In the genomic region with DNA sequence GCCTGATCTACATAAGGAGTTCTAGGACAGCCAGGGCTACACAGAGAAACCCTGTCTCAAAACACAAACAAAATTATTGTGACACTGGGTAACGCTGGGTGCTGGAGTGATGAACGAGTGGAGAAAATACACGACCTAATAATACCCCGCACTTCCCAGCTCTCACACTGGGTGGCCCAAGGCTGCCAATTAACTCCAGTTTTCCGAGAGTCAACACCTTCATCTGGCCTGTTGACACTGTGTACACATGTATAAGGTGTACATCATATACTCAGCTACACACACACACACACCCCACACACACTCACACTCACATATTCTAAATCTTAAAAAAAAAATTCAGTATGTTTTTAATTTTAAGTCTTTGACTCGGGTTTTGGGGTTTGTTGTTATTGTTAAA, we compare ENCODE assay signal across 25 mouse cellular contexts. TPM values are rescaled to one million over a fixed set of nuclear protein-coding genes. Genes with fewer than 3 reads are reported as not detected.
DNase-seq lines count a peak whose midpoint lies in the region; ATAC-seq and TF ChIP-seq lines count a peak whose summit lies in the region.
"Had no signal": no experiment of that assay in that cellular context is flagged by ENCODE, and none has a peak within 500 bp of the region (broad histone marks: within the 10 kb centered on the region; RNA-seq: fewer than 3 reads in every experiment).

No protein-coding gene starts in this region.

- no peak for DNase-seq in forebrain, embryonic 14.5 days (ENCODE audit: low spot score)
- DNase-seq in midbrain, embryonic 11.5 days (ENCODE audit: low spot score, missing footprints) = no peak
- DNase-seq in midbrain, postnatal 0 days (ENCODE audit: low spot score) = no peak
- DNase-seq in stomach, postnatal 0 days (ENCODE audit: low spot score) = no peak
- DNase-seq: adrenal gland, postnatal 25 days; cerebellum, adult 8-10 months; cerebellum, postnatal 36 days; gastrocnemius, postnatal 36 days; heart, postnatal 36 days; kidney, adult 11 months; left cerebral cortex, postnatal 4 days; lung, adult 18-20 months; retina, postnatal 1 day; right cerebral cortex, postnatal 25 days; thymus, adult 18-20 months; thymus, postnatal 36 days had no signal

- no peak for TF ChIP-seq EP300 in stomach, postnatal 0 days (optimal IDR thresholded peaks at IDR 0.05)

- H3K36me3 ChIP-seq in forebrain, embryonic 13.5 days (ENCODE audit: poor library complexity, severe bottlenecking) = peaks cover 58% of the 10 kb centered on the region
- peaks cover 57% of the 10 kb centered on the region for H3K36me3 ChIP-seq in forebrain, embryonic 14.5 days (ENCODE audit: control insufficient read depth, insufficient read depth, low read length)
- peaks cover 35% of the 10 kb centered on the region for H3K36me3 ChIP-seq in intestine, postnatal 0 days (ENCODE audit: control insufficient read depth, insufficient read depth)
- peaks cover 5% of the 10 kb centered on the region for H3K36me3 ChIP-seq in intestine, embryonic 16.5 days (ENCODE audit: control insufficient read depth, insufficient read depth, low read length)
- peaks cover 6% of the 10 kb centered on the region; the same call in 1 of the 2 replicates for H3K36me3 ChIP-seq in midbrain, embryonic 11.5 days (ENCODE audit: control insufficient read depth, insufficient read depth, low read length)
- H3K36me3 ChIP-seq in midbrain, postnatal 0 days (ENCODE audit: insufficient read depth, low read length) = peaks cover 28% of the 10 kb centered on the region
- H3K36me3 ChIP-seq in stomach, postnatal 0 days (ENCODE audit: control insufficient read depth, insufficient read depth, low read length) = peaks cover 7% of the 10 kb centered on the region

- no peak overlapping the region for H3K27ac ChIP-seq in forebrain, embryonic 13.5 days
- no peak overlapping the region for H3K27ac ChIP-seq in forebrain, embryonic 14.5 days (ENCODE audit: low read depth, low read length)
- H3K27ac ChIP-seq in intestine, postnatal 0 days (ENCODE audit: low read depth, low read length) = no peak overlapping the region
- H3K27ac ChIP-seq in intestine, embryonic 16.5 days (ENCODE audit: low read length) = no peak overlapping the region
- H3K27ac ChIP-seq in midbrain, embryonic 11.5 days (ENCODE audit: low read depth, low read length) = no peak overlapping the region
- no peak overlapping the region for H3K27ac ChIP-seq in midbrain, postnatal 0 days (ENCODE audit: low read depth, low read length)
- H3K27ac ChIP-seq in stomach, postnatal 0 days (replicated peaks) = no peak overlapping the region
- H3K27ac ChIP-seq: heart, embryonic 15.5 days; hindbrain, embryonic 15.5 days; neural tube, embryonic 12.5 days; stomach, embryonic 15.5 days had no signal

- no peak overlapping the region for H3K4me3 ChIP-seq in forebrain, embryonic 13.5 days
- no peak overlapping the region for H3K4me3 ChIP-seq in forebrain, embryonic 14.5 days (ENCODE audit: low read depth, low read length)
- H3K4me3 ChIP-seq in intestine, postnatal 0 days (ENCODE audit: low read depth, low read length) = no peak overlapping the region
- no peak overlapping the region for H3K4me3 ChIP-seq in intestine, embryonic 16.5 days (ENCODE audit: low read length)
- H3K4me3 ChIP-seq in midbrain, embryonic 11.5 days (ENCODE audit: low read depth, low read length) = no peak overlapping the region
- no peak overlapping the region for H3K4me3 ChIP-seq in midbrain, postnatal 0 days (ENCODE audit: low read depth, low read length)
- no peak overlapping the region for H3K4me3 ChIP-seq in stomach, postnatal 0 days (ENCODE audit: low read depth, low read length)
- H3K4me3 ChIP-seq: heart, embryonic 15.5 days; hindbrain, embryonic 15.5 days; megakaryocyte, embryonic 14.5 days; neural tube, embryonic 12.5 days; stomach, embryonic 15.5 days had no signal

- no peaks in the 10 kb centered on the region for H3K4me1 ChIP-seq in forebrain, embryonic 13.5 days
- H3K4me1 ChIP-seq in forebrain, embryonic 14.5 days (ENCODE audit: control insufficient read depth, insufficient read depth, low read length) = no peaks in the 10 kb centered on the region
- H3K4me1 ChIP-seq in intestine, postnatal 0 days (replicated peaks; ENCODE audit: control insufficient read depth, insufficient read depth, low read length) = no peaks in the 10 kb centered on the region
- H3K4me1 ChIP-seq in intestine, embryonic 16.5 days (ENCODE audit: control insufficient read depth, insufficient read depth, low read length) = no peaks in the 10 kb centered on the region
- no peaks in the 10 kb centered on the region for H3K4me1 ChIP-seq in midbrain, embryonic 11.5 days (ENCODE audit: control insufficient read depth, insufficient read depth, low read length)
- no peaks in the 10 kb centered on the region for H3K4me1 ChIP-seq in midbrain, postnatal 0 days (ENCODE audit: insufficient read depth, low read length)
- no peaks in the 10 kb centered on the region for H3K4me1 ChIP-seq in stomach, postnatal 0 days (replicated peaks; ENCODE audit: control insufficient read depth, insufficient read depth)
- H3K4me1 ChIP-seq: heart, embryonic 15.5 days; hindbrain, embryonic 15.5 days; megakaryocyte, embryonic 14.5 days; neural tube, embryonic 12.5 days; stomach, embryonic 15.5 days had no signal

- 90% methylated on average over 6 of the region's 6 CpGs for WGBS in forebrain, embryonic 13.5 days
- WGBS in forebrain, embryonic 14.5 days = 83% methylated on average over 6 of the region's 6 CpGs
- 91% methylated on average over 6 of the region's 6 CpGs for WGBS in intestine, postnatal 0 days
- 89% methylated on average over 6 of the region's 6 CpGs for WGBS in intestine, embryonic 16.5 days
- WGBS in midbrain, embryonic 11.5 days = 92% methylated on average over 6 of the region's 6 CpGs
- WGBS in midbrain, postnatal 0 days = 86% methylated on average over 6 of the region's 6 CpGs
- WGBS in stomach, postnatal 0 days = 87% methylated on average over 6 of the region's 6 CpGs

- no peaks in the 10 kb centered on the region for H3K9me3 ChIP-seq in forebrain, embryonic 13.5 days (replicated peaks)
- no peaks in the 10 kb centered on the region for H3K9me3 ChIP-seq in forebrain, embryonic 14.5 days (replicated peaks; ENCODE audit: control insufficient read depth, low read length)
- no peaks in the 10 kb centered on the region for H3K9me3 ChIP-seq in intestine, postnatal 0 days (ENCODE audit: control insufficient read depth)
- H3K9me3 ChIP-seq in intestine, embryonic 16.5 days (ENCODE audit: control insufficient read depth, low read length) = no peaks in the 10 kb centered on the region
- H3K9me3 ChIP-seq in midbrain, embryonic 11.5 days (ENCODE audit: control insufficient read depth, low read length) = no peaks in the 10 kb centered on the region
- no peaks in the 10 kb centered on the region for H3K9me3 ChIP-seq in midbrain, postnatal 0 days (ENCODE audit: low read length)
- H3K9me3 ChIP-seq in stomach, postnatal 0 days (ENCODE audit: control insufficient read depth, low read length) = no peaks in the 10 kb centered on the region
- H3K9me3 ChIP-seq: heart, embryonic 15.5 days; hindbrain, embryonic 15.5 days; neural tube, embryonic 12.5 days; stomach, embryonic 15.5 days had no signal

- TF ChIP-seq CTCF in intestine, postnatal 0 days (IDR thresholded peaks at IDR 0.05; ENCODE audit: low read depth) = peak; percentile 10; the same call in 1 of the 2 replicates
- TF ChIP-seq CTCF in midbrain, postnatal 0 days (IDR thresholded peaks at IDR 0.05) = no peak
- TF ChIP-seq CTCF in stomach, postnatal 0 days (IDR thresholded peaks at IDR 0.05; ENCODE audit: low read depth) = peak; percentile 28; the same call in 1 of the 2 replicates

- no peaks in the 10 kb centered on the region for H3K27me3 ChIP-seq in forebrain, embryonic 13.5 days
- no peaks in the 10 kb centered on the region for H3K27me3 ChIP-seq in forebrain, embryonic 14.5 days (replicated peaks; ENCODE audit: control insufficient read depth, insufficient read depth, low read length)
- no peaks in the 10 kb centered on the region for H3K27me3 ChIP-seq in intestine, postnatal 0 days (replicated peaks; ENCODE audit: control insufficient read depth, insufficient read depth, low read length)
- no peaks in the 10 kb centered on the region for H3K27me3 ChIP-seq in intestine, embryonic 16.5 days (replicated peaks; ENCODE audit: control insufficient read depth, insufficient read depth, low read length)
- no peaks in the 10 kb centered on the region for H3K27me3 ChIP-seq in midbrain, embryonic 11.5 days (ENCODE audit: control insufficient read depth, insufficient read depth, low read length)
- no peaks in the 10 kb centered on the region for H3K27me3 ChIP-seq in midbrain, postnatal 0 days (ENCODE audit: insufficient read depth, low read length)
- no peaks in the 10 kb centered on the region for H3K27me3 ChIP-seq in stomach, postnatal 0 days (ENCODE audit: control insufficient read depth, insufficient read depth, low read length)
- H3K27me3 ChIP-seq: heart, embryonic 15.5 days; hindbrain, embryonic 15.5 days; megakaryocyte, embryonic 14.5 days; neural tube, embryonic 12.5 days; stomach, embryonic 15.5 days had no signal

- ATAC-seq in forebrain, embryonic 13.5 days = 0 out of 2 replicates have a peak, but pooled peaks have one; percentile 53
- ATAC-seq in forebrain, embryonic 14.5 days = no peak
- no peak for ATAC-seq in intestine, postnatal 0 days
- no peak for ATAC-seq in intestine, embryonic 16.5 days
- ATAC-seq in midbrain, embryonic 11.5 days (ENCODE audit: low FRiP score) = 0 out of 2 replicates have a peak, but pooled peaks have one; percentile 54
- ATAC-seq in midbrain, postnatal 0 days (ENCODE audit: low FRiP score) = no peak
- ATAC-seq in stomach, postnatal 0 days (ENCODE audit: low FRiP score, low TSS enrichment) = 0 out of 2 replicates have a peak, but pooled peaks have one; percentile 59

- no peak overlapping the region for H3K9ac ChIP-seq in forebrain, embryonic 13.5 days
- H3K9ac ChIP-seq in forebrain, embryonic 14.5 days (ENCODE audit: low read length) = no peak overlapping the region
- H3K9ac ChIP-seq in intestine, postnatal 0 days (ENCODE audit: low read depth, low read length) = no peak overlapping the region
- no peak overlapping the region for H3K9ac ChIP-seq in intestine, embryonic 16.5 days (ENCODE audit: low read depth, low read length)
- H3K9ac ChIP-seq in midbrain, embryonic 11.5 days (ENCODE audit: low read length) = no peak overlapping the region
- no peak overlapping the region for H3K9ac ChIP-seq in midbrain, postnatal 0 days (replicated peaks; ENCODE audit: low read length, poor library complexity, severe bottlenecking)
- H3K9ac ChIP-seq in stomach, postnatal 0 days (ENCODE audit: low read length) = no peak overlapping the region
- H3K9ac ChIP-seq: heart, embryonic 15.5 days; hindbrain, embryonic 15.5 days; neural tube, embryonic 12.5 days; stomach, embryonic 15.5 days had no signal

- no peak overlapping the region for H3K4me2 ChIP-seq in forebrain, embryonic 13.5 days
- no peak overlapping the region for H3K4me2 ChIP-seq in forebrain, embryonic 14.5 days (ENCODE audit: low read length)
- H3K4me2 ChIP-seq in intestine, postnatal 0 days (replicated peaks; ENCODE audit: low read depth) = no peak overlapping the region
- H3K4me2 ChIP-seq in intestine, embryonic 16.5 days (ENCODE audit: low read depth, low read length) = no peak overlapping the region
- no peak overlapping the region for H3K4me2 ChIP-seq in midbrain, embryonic 11.5 days
- no peak overlapping the region for H3K4me2 ChIP-seq in midbrain, postnatal 0 days (ENCODE audit: low read depth, low read length, poor library complexity, severe bottlenecking)
- no peak overlapping the region for H3K4me2 ChIP-seq in stomach, postnatal 0 days (replicated peaks; ENCODE audit: low read depth)
- H3K4me2 ChIP-seq: heart, embryonic 15.5 days; hindbrain, embryonic 15.5 days; liver, embryonic 11.5 days; neural tube, embryonic 12.5 days; stomach, embryonic 15.5 days had no signal

RNA-seq across cellular contexts. Expression of a gene that starts 33.5 kb away (rescaled TPM):
- 82.6 and 85.4 TPM in 2 replicates for polyA plus RNA-seq in forebrain, embryonic 13.5 days (2015; fragmentation: Nextera tagmentation; extraction: Ambion mirVana)
- polyA plus RNA-seq in forebrain, embryonic 14.5 days (2014; fragmentation: Nextera tagmentation; extraction: Ambion mirVana) = 75.5 and 86.8 TPM in 2 replicates
- polyA plus RNA-seq in intestine, postnatal 0 days (2015; fragmentation: Nextera tagmentation; extraction: Ambion mirVana) = 21.9 and 22.1 TPM in 2 replicates
- 34.8 and 37.3 TPM in 2 replicates for polyA plus RNA-seq in intestine, embryonic 16.5 days (2015; fragmentation: Nextera tagmentation; extraction: Ambion mirVana)
- polyA plus RNA-seq in midbrain, embryonic 11.5 days (2014; fragmentation: Nextera tagmentation; extraction: Ambion mirVana) = 130 and 132 TPM in 2 replicates
- total RNA-seq in midbrain, postnatal 0 days (2014; rRNA removed) = 56.1 and 64.5 TPM in 2 replicates
- 36.3 and 38.5 TPM in 2 replicates for polyA plus RNA-seq in midbrain, postnatal 0 days (2015; fragmentation: Nextera tagmentation; extraction: Ambion mirVana)
- 18.3 and 20.9 TPM in 2 replicates for polyA plus RNA-seq in stomach, postnatal 0 days (2015; fragmentation: Nextera tagmentation; extraction: Ambion mirVana)

Comparison
In these comparisons a context has a peak if more than half of its experiments do, and no peak if none do; other contexts are left out.
1. ATAC-seq: peak in forebrain, embryonic 13.5 days (single experiment), midbrain, embryonic 11.5 days (single experiment) and stomach, postnatal 0 days (single experiment); none in forebrain, embryonic 14.5 days (single experiment), intestine, postnatal 0 days (single experiment), intestine, embryonic 16.5 days (single experiment) and midbrain, postnatal 0 days (single experiment).